Mouse (Mus musculus) naive thymus-derived CD4-positive, alpha-beta T cell, adult 5 months (primary cell): Measurements from ENCODE around the gene Crlf3. TPM values are rescaled to one million over a fixed set of nuclear protein-coding genes. Genes with fewer than 3 reads are reported as not detected.

Source experiments
- polyA plus RNA-seq: library from polyadenylated mRNA; unstranded; fragments of 100-300 nt; shearing (Covaris generic); gene quantifications from one replicate; pipeline ENCODE4 v1.2.1, GENCODE M21; 2017

The Crlf3 gene
- 775 TPM for polyA plus RNA-seq

GRCm38 (mm10) chr11:80080826-80081728, at the start of gene Crlf3:
Crlf3 (minus strand) TSS chr11:80080991.

GRCm38 (mm10) chr11:80088917-80089816, 8.4 kb upstream of the Crlf3 start, which contains the start of gene Atad5:
Atad5 (plus strand) TSS chr11:80089400.

Other genes with a start within 250 kb of the Crlf3 start
- gene Utp6, start 118.6 kb downstream of the Crlf3 start, polyA plus RNA-seq: 33.5 TPM
- 63.8 TPM for gene Suz12, start 87.9 kb downstream of the Crlf3 start, polyA plus RNA-seq
- gene Atad5, start 8.4 kb upstream of the Crlf3 start, polyA plus RNA-seq: 2.8 TPM
- gene Tefm, start 61.2 kb upstream of the Crlf3 start, polyA plus RNA-seq: 5.9 TPM
- gene Adap2, start 73.1 kb upstream of the Crlf3 start, polyA plus RNA-seq: not detected
- gene Rnf135, start 102.9 kb upstream of the Crlf3 start, polyA plus RNA-seq: 2.1 TPM
- gene Rhot1, start 128.0 kb upstream of the Crlf3 start, polyA plus RNA-seq: 54.1 TPM
- 1.6 TPM for gene Rhbdl3, start 219.9 kb upstream of the Crlf3 start, polyA plus RNA-seq